Mouse (Mus musculus) lung, adult 2 months (tissue): ENCODE measurements around the gene Il6ra.
A peak's percentile ranks its signal among the peaks of the same experiment; 100 is the strongest.

Experiments used
- CTCF ChIP-seq: fragments of 200-500 bp; IDR thresholded peaks from 2 replicates; pipeline ENCODE4 v1.5.1; 2011; ENCODE audit warnings: mild to moderate bottlenecking, low read length, control low read depth; ENCODE audit not compliant: insufficient read depth
- POLR2A ChIP-seq: fragments of 200-500 bp; IDR thresholded peaks from 2 replicates; pipeline ENCODE4 v1.6.1; 2011; ENCODE audit warnings: low read depth, mild to moderate bottlenecking, control low read depth, low read length, borderline replicate concordance; ENCODE audit errors: extremely low read depth

GRCm38 (mm10) chr3:89830815-89831591 lies 82.0 kb downstream of the Il6ra start, which contains the start of gene She:
- TF ChIP-seq CTCF (no peak), POLR2A (peak; percentile 55; the same call in 1 of the 2 replicates)
